In genomic region chr11:75538184-75538969, GRCm38 (mm10) we compare ENCODE assay signal across 8 mouse cellular contexts. TPM values are rescaled to one million over a fixed set of nuclear protein-coding genes. Genes with fewer than 3 reads are reported as not detected.
DNase-seq lines count a peak whose midpoint lies in the region; ATAC-seq and TF ChIP-seq lines count a peak whose summit lies in the region.

No protein-coding gene starts in this region.

- no peaks in the 10 kb centered on the region for H3K27me3 ChIP-seq in kidney, embryonic 14.5 days (ENCODE audit: control insufficient read depth, insufficient read depth, low read length)
- H3K27me3 ChIP-seq in embryonic facial prominence, embryonic 12.5 days = no peaks in the 10 kb centered on the region
- H3K27me3 ChIP-seq in liver, embryonic 12.5 days (replicated peaks) = peaks cover 8% of the 10 kb centered on the region; the same call in 1 of the 2 replicates

- peak; percentile 22; the same call in 1 of the 2 replicates for ATAC-seq in kidney, embryonic 14.5 days (ENCODE audit: low FRiP score, low TSS enrichment)
- ATAC-seq in embryonic facial prominence, embryonic 12.5 days (ENCODE audit: insufficient number of reproducible peaks, insufficient read depth, low FRiP score, low TSS enrichment) = no peak
- no peak for ATAC-seq in liver, embryonic 12.5 days

- H3K9ac ChIP-seq in kidney, embryonic 14.5 days (ENCODE audit: low read depth, low read length) = no peak overlapping the region
- H3K9ac ChIP-seq in embryonic facial prominence, embryonic 12.5 days = 0 out of 2 replicates have a peak overlapping the region, but pooled peaks have one; percentile 1
- 0 out of 2 replicates have a peak overlapping the region, but pooled peaks have one; percentile 12 for H3K9ac ChIP-seq in liver, embryonic 12.5 days

- WGBS in kidney, embryonic 14.5 days = 57% methylated on average over 9 of the region's 9 CpGs
- 54% methylated on average over 9 of the region's 9 CpGs for WGBS in embryonic facial prominence, embryonic 12.5 days
- 59% methylated on average over 9 of the region's 9 CpGs for WGBS in liver, embryonic 12.5 days (ENCODE audit: insufficient replicate concordance)

- peaks cover 23% of the 10 kb centered on the region for H3K4me1 ChIP-seq in kidney, embryonic 14.5 days (ENCODE audit: control insufficient read depth, insufficient read depth, low read length)
- H3K4me1 ChIP-seq in bone marrow macrophage, adult 2 months (ENCODE audit: control insufficient read depth, insufficient read depth, low read length) = peaks cover 76% of the 10 kb centered on the region
- peaks cover 11% of the 10 kb centered on the region; the same call in 1 of the 2 replicates for H3K4me1 ChIP-seq in embryonic facial prominence, embryonic 12.5 days
- peaks cover 63% of the 10 kb centered on the region for H3K4me1 ChIP-seq in liver, embryonic 12.5 days

- no peak overlapping the region for H3K4me2 ChIP-seq in kidney, embryonic 14.5 days (replicated peaks; ENCODE audit: low read depth, low read length)
- H3K4me2 ChIP-seq in embryonic facial prominence, embryonic 12.5 days (replicated peaks) = no peak overlapping the region
- H3K4me2 ChIP-seq in liver, embryonic 12.5 days = no peak overlapping the region

- no peaks in the 10 kb centered on the region for H3K9me3 ChIP-seq in kidney, embryonic 14.5 days (ENCODE audit: control insufficient read depth, low read length)
- H3K9me3 ChIP-seq in embryonic facial prominence, embryonic 12.5 days = no peaks in the 10 kb centered on the region
- no peaks in the 10 kb centered on the region for H3K9me3 ChIP-seq in liver, embryonic 12.5 days (replicated peaks)

- peak overlapping the region; percentile 62; the same call in 1 of the 2 replicates for H3K27ac ChIP-seq in kidney, embryonic 14.5 days (ENCODE audit: low read depth, low read length)
- peak overlapping the region; percentile 22 for H3K27ac ChIP-seq in bone marrow macrophage, adult 2 months (ENCODE audit: insufficient read depth, low read depth, low read length)
- H3K27ac ChIP-seq in embryonic facial prominence, embryonic 12.5 days = no peak overlapping the region
- H3K27ac ChIP-seq in liver, embryonic 12.5 days = peak overlapping the region; percentile 20; the same call in 1 of the 2 replicates

- no peak for TF ChIP-seq CTCF in bone marrow macrophage, adult 2 months (IDR thresholded peaks at IDR 0.05; ENCODE audit: low read depth, low read length)

- no peaks in the 10 kb centered on the region for H3K36me3 ChIP-seq in kidney, embryonic 14.5 days (ENCODE audit: control insufficient read depth, insufficient read depth, low read length)
- H3K36me3 ChIP-seq in embryonic facial prominence, embryonic 12.5 days = no peaks in the 10 kb centered on the region
- H3K36me3 ChIP-seq in liver, embryonic 12.5 days = no peaks in the 10 kb centered on the region

- no peak overlapping the region for H3K4me3 ChIP-seq in kidney, embryonic 14.5 days (ENCODE audit: low read length)
- no peak overlapping the region for H3K4me3 ChIP-seq in bone marrow macrophage, adult 2 months (ENCODE audit: insufficient read depth, low read length)
- no peak overlapping the region for H3K4me3 ChIP-seq in embryonic facial prominence, embryonic 12.5 days
- H3K4me3 ChIP-seq in liver, embryonic 12.5 days = no peak overlapping the region

- DNase-seq in kidney, postnatal 4 days = no peak
- DNase-seq in right cerebral cortex, adult 18-20 months = no peak
- no peak for DNase-seq in frontal cortex, postnatal 36 days (ENCODE audit: low spot score in 2 of 2)
- no peak for DNase-seq in right cerebral cortex, adult 2 months (ENCODE audit: low spot score in 2 of 2)

- TF ChIP-seq POLR2A in bone marrow macrophage, adult 2 months (IDR thresholded peaks at IDR 0.05; ENCODE audit: borderline replicate concordance, low read depth, low read length) = no peak

RNA-seq across cellular contexts. Expression of gene Slc43a2, which starts 6.9 kb away (rescaled TPM):
- 3.5 and 6.0 TPM in 2 replicates for polyA plus RNA-seq in kidney, embryonic 14.5 days (2014; fragmentation: Nextera tagmentation; extraction: Ambion mirVana)
- polyA plus RNA-seq in bone marrow macrophage, adult 2 months (2012; ENCODE audit: insufficient read depth, insufficient read length, missing spikeins) = 202 and 231 TPM in 2 replicates
- 6.3 and 7.4 TPM in 2 replicates for polyA plus RNA-seq in embryonic facial prominence, embryonic 12.5 days (2016; fragmentation: Nextera tagmentation; extraction: Ambion mirVana)
- 5.9 and 6.3 TPM in 2 replicates for polyA plus RNA-seq in liver, embryonic 12.5 days (2016; fragmentation: Nextera tagmentation; extraction: Ambion mirVana)

RNA-seq across cellular contexts. Expression of gene Scarf1, which starts 25.0 kb away (rescaled TPM):
- 10.0 TPM in 2 replicates for polyA plus RNA-seq in kidney, embryonic 14.5 days (2014; fragmentation: Nextera tagmentation; extraction: Ambion mirVana)
- polyA plus RNA-seq in bone marrow macrophage, adult 2 months (2012; ENCODE audit: insufficient read depth, insufficient read length, missing spikeins) = 32.8 and 33.5 TPM in 2 replicates
- 6.5 and 7.0 TPM in 2 replicates for polyA plus RNA-seq in embryonic facial prominence, embryonic 12.5 days (2016; fragmentation: Nextera tagmentation; extraction: Ambion mirVana)
- 5.2 TPM in 2 replicates for polyA plus RNA-seq in liver, embryonic 12.5 days (2016; fragmentation: Nextera tagmentation; extraction: Ambion mirVana)

RNA-seq across cellular contexts. Expression of gene Rilp, which starts 28.5 kb away (rescaled TPM):
- 0.51 and 0.97 TPM in 2 replicates for polyA plus RNA-seq in kidney, embryonic 14.5 days (2014; fragmentation: Nextera tagmentation; extraction: Ambion mirVana)
- 12.8 and 15.9 TPM in 2 replicates for polyA plus RNA-seq in bone marrow macrophage, adult 2 months (2012; ENCODE audit: insufficient read depth, insufficient read length, missing spikeins)
- 0.31 and 0.75 TPM in 2 replicates for polyA plus RNA-seq in embryonic facial prominence, embryonic 12.5 days (2016; fragmentation: Nextera tagmentation; extraction: Ambion mirVana)
- polyA plus RNA-seq in liver, embryonic 12.5 days (2016; fragmentation: Nextera tagmentation; extraction: Ambion mirVana) = 0.89 and 1.2 TPM in 2 replicates

RNA-seq across cellular contexts. Expression of gene Pitpna, which starts 49.5 kb away (rescaled TPM):
- 78.2 and 99.5 TPM in 2 replicates for polyA plus RNA-seq in kidney, embryonic 14.5 days (2014; fragmentation: Nextera tagmentation; extraction: Ambion mirVana)
- polyA plus RNA-seq in bone marrow macrophage, adult 2 months (2012; ENCODE audit: insufficient read depth, insufficient read length, missing spikeins) = 512 TPM in 2 replicates
- 96.0 TPM in 2 replicates for polyA plus RNA-seq in embryonic facial prominence, embryonic 12.5 days (2016; fragmentation: Nextera tagmentation; extraction: Ambion mirVana)
- 65.7 and 69.3 TPM in 2 replicates for polyA plus RNA-seq in liver, embryonic 12.5 days (2016; fragmentation: Nextera tagmentation; extraction: Ambion mirVana)

RNA-seq across cellular contexts. Expression of gene Prpf8, which starts 51.8 kb away (rescaled TPM):
- 56.4 and 103 TPM in 2 replicates for polyA plus RNA-seq in kidney, embryonic 14.5 days (2014; fragmentation: Nextera tagmentation; extraction: Ambion mirVana)
- polyA plus RNA-seq in bone marrow macrophage, adult 2 months (2012; ENCODE audit: insufficient read depth, insufficient read length, missing spikeins) = 51.0 and 65.7 TPM in 2 replicates
- 74.2 and 76.5 TPM in 2 replicates for polyA plus RNA-seq in embryonic facial prominence, embryonic 12.5 days (2016; fragmentation: Nextera tagmentation; extraction: Ambion mirVana)
- 46.6 and 47.9 TPM in 2 replicates for polyA plus RNA-seq in liver, embryonic 12.5 days (2016; fragmentation: Nextera tagmentation; extraction: Ambion mirVana)

Comparison
In these comparisons a context has a peak if more than half of its experiments do, and no peak if none do; other contexts are left out.
1. RNA of gene Slc43a2, which starts 6.9 kb away (polyA plus RNA-seq): 202 to 231 TPM in bone marrow macrophage, adult 2 months; 6.3 to 7.4 TPM in embryonic facial prominence, embryonic 12.5 days, 3.5 to 6.0 TPM in kidney, embryonic 14.5 days and 5.9 to 6.3 TPM in liver, embryonic 12.5 days; every median in the first group is over 10 times any median in the second.